Mouse (Mus musculus) small intestine, adult 2 months (tissue): Measurements from ENCODE around the gene Ms4a13. TPM values are rescaled to one million over a fixed set of nuclear protein-coding genes. Genes with fewer than 3 reads are reported as not detected.

Source experiments
- H3K27ac ChIP-seq: fragments of 200-500 bp; 2 replicates; pipeline ENCODE4 v1.5.1; 2012; ENCODE audit warnings: low read depth, low read length, control low read depth, inconsistent platforms; ENCODE audit not compliant: insufficient read depth
- H3K27me3 ChIP-seq: fragments of 200-500 bp; 2 replicates; pipeline ENCODE4 v1.6.1; 2012; ENCODE audit warnings: mild to moderate bottlenecking, moderate library complexity, low read length, inconsistent platforms; ENCODE audit not compliant: control insufficient read depth, insufficient read depth
- H3K36me3 ChIP-seq: fragments of 200-500 bp; 2 replicates; pipeline ENCODE4 v1.6.1; 2012; ENCODE audit warnings: mild to moderate bottlenecking, low read length, control low read depth, inconsistent platforms; ENCODE audit not compliant: control insufficient read depth, insufficient read depth
- H3K4me1 ChIP-seq: fragments of 200-500 bp; 2 replicates; pipeline ENCODE4 v1.6.1; 2012; ENCODE audit warnings: low read length, inconsistent platforms, mixed read lengths; ENCODE audit not compliant: control insufficient read depth, insufficient read depth, insufficient read length
- H3K4me3 ChIP-seq: fragments of 200-500 bp; 2 replicates; pipeline ENCODE4 v1.5.1; 2012; ENCODE audit warnings: low read depth, mild to moderate bottlenecking, control low read depth, inconsistent platforms, low read length, moderate library complexity
- CTCF ChIP-seq: fragments of 200-500 bp; IDR thresholded peaks from 2 replicates; pipeline ENCODE4 v1.5.1; 2012; ENCODE audit warnings: low read depth, mild to moderate bottlenecking, control low read depth, inconsistent platforms, low read length, moderate library complexity, mixed read lengths; ENCODE audit not compliant: insufficient replicate concordance, insufficient read length; ENCODE audit errors: extremely low read depth
- POLR2A ChIP-seq: fragments of 200-500 bp; IDR thresholded peaks from 2 replicates; pipeline ENCODE4 v1.6.1; 2012; ENCODE audit warnings: low read depth, mild to moderate bottlenecking, control low read depth, inconsistent platforms, low read length, moderate library complexity
- WGBS: fragments of 180-500 bp; shearing (Covaris S2); methylation state at CpG from one replicate; pipeline ENCODE4 v1.1.7; 2018; 5-methylcytosine and 5-hydroxymethylcytosine counted together
- polyA plus RNA-seq: library from polyadenylated mRNA; depleted of rRNA; stranded (reverse); fragments of >200 nt; gene quantifications from 2 replicates; pipeline ENCODE4 v1.2.3, GENCODE M21; 2012; rRNA removed

The Ms4a13 gene
- not detected in 2 replicates for polyA plus RNA-seq

DNA sequence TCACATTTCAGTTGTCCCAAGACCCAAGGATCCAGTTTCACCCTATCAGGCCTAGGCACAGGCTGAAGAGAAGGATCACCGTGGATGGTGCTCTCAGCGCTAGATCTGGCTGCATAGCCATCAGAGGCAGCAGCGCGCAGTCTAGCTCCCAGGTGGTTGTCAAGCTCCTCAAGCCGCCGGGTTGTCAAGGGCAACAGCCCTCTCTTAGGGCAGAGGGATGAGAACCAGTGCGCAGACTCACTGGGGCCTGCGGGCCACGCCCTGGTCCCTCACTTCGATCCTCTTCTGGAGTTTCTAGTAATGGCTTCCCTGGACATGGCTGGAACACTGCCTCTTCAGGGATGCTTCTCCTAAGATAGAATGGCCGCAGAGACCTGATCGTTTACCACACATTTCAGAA is at the start of gene Ms4a13:
TSS of gene Ms4a13 (minus strand) at position 192 of the 400 bp plus-strand sequence.
- Histone ChIP-seq H3K4me1 (no peaks in the 10 kb centered on the region), H3K27ac (no peak within 1 kb of the TSS), H3K36me3 (no peaks in the 10 kb centered on the region), H3K4me3 (no peak within 1 kb of the TSS), H3K27me3 (no peaks in the 10 kb centered on the region)
- TF ChIP-seq POLR2A (no peak), CTCF (no peak)
- WGBS, result 74% methylated on average over 12 of the region's 12 CpGs

DNA sequence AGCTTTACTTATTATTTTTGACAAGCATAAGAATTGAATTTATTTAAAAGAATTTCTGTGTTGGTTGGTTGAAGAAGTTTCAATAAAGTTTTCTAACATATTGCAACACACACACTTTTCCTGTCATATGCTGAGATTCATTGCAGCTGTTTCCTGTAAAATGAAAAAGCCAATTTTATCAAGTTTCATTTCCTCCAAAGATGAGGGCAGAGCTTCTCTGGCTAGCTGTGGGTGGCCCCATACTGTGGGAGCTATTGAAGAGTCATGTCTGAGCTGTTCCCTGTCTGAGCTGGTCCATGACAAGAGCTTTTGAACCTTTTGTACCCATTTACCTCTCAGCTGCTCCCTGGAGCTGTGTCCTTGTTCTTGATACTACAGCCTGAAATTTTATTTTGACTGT is 47.7 kb upstream of the Ms4a13 start:
- peak overlapping the region; percentile 62; the same call in 1 of the 2 replicates for H3K27ac ChIP-seq
- H3K27me3 ChIP-seq, result no peaks in the 10 kb centered on the region
- TF ChIP-seq CTCF (no peak), POLR2A (no peak)
- H3K4me1 ChIP-seq, result no peaks in the 10 kb centered on the region
- no peak overlapping the region for H3K4me3 ChIP-seq
- H3K36me3 ChIP-seq, result no peaks in the 10 kb centered on the region

DNA sequence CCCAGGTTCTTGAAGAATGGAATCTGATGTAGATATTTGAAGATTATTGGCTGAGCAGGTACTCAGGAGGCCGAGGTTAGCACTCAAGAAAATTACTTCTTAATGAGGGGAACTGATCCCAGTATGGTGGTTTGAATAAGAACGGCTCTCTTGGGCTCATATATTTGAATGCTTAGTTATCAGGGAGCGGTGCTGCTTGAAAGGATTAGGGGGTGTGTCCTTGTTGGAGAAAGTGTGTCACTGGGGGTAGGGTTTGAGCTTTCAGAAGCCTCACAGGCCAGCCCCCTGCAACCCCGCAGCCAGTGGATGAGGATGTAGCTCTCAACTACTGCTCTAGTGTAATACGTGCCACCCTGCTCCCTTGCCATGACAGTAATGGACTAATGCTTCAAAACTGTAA is 46.0 kb upstream of the Ms4a13 start:
- no peak for TF ChIP-seq CTCF
- no peak for TF ChIP-seq POLR2A
- Histone ChIP-seq H3K4me3 (no peak overlapping the region), H3K36me3 (no peaks in the 10 kb centered on the region), H3K27me3 (no peaks in the 10 kb centered on the region), H3K4me1 (no peaks in the 10 kb centered on the region), H3K27ac (no peak overlapping the region)
- 89% methylated on average over 5 of the region's 5 CpGs for WGBS

DNA sequence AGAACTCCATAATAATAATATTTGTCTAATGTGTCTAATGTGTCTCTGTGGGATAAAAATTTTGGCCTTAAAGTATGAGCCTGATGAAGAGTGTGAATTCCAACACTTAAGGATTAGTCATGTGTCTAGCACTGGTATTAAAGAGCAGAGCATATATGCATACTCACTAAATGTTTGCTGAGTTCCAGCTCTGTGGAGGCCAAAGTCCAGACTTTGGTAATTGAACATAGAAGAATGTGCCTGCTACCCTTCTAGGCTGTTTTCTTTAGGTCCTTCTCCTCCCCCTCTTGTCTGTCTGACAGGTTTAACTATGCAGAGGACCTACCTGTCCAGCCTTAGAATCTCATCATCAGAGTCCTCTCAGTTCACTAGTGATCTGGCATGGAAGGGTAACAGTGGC is 39.3 kb upstream of the Ms4a13 start:
- Histone ChIP-seq H3K27ac (peak overlapping the region; percentile 99), H3K4me3 (no peak overlapping the region), H3K36me3 (no peaks in the 10 kb centered on the region), H3K4me1 (peaks cover 17% of the 10 kb centered on the region; the same call in 1 of the 2 replicates), H3K27me3 (no peaks in the 10 kb centered on the region)
- TF ChIP-seq POLR2A, result no peak
- no peak for TF ChIP-seq CTCF

DNA sequence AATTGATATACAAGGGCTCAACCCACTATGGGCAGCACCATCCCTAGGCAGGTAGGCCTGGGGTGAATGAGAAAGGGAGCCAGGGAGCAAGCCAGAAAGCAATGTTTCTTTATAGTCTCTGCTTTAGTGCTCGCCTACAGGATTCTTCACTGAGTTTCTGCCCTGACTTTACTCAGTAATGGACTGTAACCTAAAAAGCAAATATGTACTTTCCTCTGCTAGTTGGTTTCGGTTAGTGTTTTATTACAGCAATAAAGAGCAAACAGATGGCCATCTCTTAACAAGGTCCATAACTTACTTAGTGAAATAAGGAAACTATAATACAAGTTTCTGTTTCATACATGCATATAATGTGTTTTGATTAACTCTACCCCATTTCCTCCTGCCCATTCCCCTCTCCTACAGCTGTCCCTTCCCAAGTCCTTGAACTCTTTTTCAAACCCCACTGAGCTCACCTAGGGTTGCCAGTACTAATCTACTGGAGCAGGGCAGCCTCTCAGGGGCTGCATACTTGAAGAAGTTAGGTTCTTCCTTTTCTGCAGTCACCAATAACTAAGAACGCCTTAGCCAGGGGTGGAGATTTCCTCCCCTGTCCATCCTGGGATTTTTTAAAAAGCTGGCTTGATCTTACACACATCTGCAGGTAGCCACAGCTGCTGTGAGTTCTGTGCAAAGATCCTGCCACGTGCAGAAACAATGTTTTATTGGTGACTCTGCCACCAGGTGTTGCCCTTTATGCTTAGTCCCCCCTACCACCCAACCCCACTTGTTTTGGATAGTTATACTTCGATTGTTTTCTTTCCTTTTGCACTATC is 38.6 kb upstream of the Ms4a13 start:
- H3K27ac ChIP-seq, result peak overlapping the region; percentile 99
- WGBS, result 23% methylated on average over 5 of the region's 5 CpGs

DNA sequence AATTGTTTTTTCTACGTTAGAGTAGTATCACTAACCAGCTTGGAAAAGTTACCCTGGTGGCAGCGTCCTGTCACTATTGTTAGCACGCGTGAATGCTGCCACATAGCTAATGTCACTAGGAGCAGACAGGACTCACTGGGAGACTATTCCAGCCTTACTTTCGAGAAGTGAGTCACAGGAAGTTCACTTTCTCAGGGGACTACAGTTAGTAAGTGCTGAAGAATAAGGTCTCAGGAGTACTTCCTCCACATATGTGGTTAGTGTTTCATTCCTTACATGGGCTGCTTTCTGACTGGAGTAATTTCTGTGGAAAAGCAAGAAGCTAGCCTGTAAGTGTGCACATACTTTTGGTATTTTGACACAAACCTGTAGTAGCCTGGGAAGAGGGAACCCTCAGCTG is 37.7 kb upstream of the Ms4a13 start:
- Histone ChIP-seq H3K27me3 (no peaks in the 10 kb centered on the region), H3K27ac (peak overlapping the region; percentile 97), H3K4me1 (peaks cover 20% of the 10 kb centered on the region; the same call in 1 of the 2 replicates), H3K36me3 (peaks cover 7% of the 10 kb centered on the region), H3K4me3 (no peak overlapping the region)
- 76% methylated on average over 5 of the region's 5 CpGs for WGBS
- TF ChIP-seq POLR2A (no peak), CTCF (no peak)

More for the DNA sequence above, 38.6 kb upstream of the Ms4a13 start:
- H3K36me3 ChIP-seq, result peaks cover 2% of the 10 kb centered on the region; the same call in 1 of the 2 replicates
- no peak for TF ChIP-seq POLR2A
- H3K4me1 ChIP-seq, result peaks cover 20% of the 10 kb centered on the region; the same call in 1 of the 2 replicates
- H3K27me3 ChIP-seq, result no peaks in the 10 kb centered on the region
- H3K4me3 ChIP-seq, result no peak overlapping the region

DNA sequence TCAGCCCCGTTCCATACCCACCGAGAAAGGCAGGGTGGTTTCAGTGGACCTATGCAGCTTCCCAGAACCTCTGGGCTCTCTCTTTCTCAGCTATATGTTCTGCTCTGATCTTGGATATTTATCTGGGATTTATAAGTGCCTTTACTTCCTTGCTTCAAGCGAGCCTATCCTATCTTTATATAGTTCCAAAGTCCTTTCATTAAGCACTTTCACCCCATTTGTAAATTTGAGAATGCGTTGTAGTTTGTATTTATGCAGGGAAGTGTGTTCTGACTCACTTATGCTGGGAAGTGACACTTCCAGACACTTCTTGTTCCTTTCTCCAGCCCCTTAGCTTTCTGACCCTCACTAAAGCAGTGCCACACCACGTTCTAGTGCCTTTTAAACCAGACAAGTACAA is 35.8 kb upstream of the Ms4a13 start, which contains the start of gene Ms4a12:
TSS of gene Ms4a12 (minus strand) at position 101 of the 400 bp plus-strand sequence.
- H3K27ac ChIP-seq, result peak within 1 kb of the TSS; percentile 99
- H3K4me3 ChIP-seq, result peak within 1 kb of the TSS; percentile 74
- no peaks in the 10 kb centered on the region for H3K27me3 ChIP-seq
- WGBS, result 29% methylated on average over 5 of the region's 5 CpGs
- peaks cover 18% of the 10 kb centered on the region for H3K36me3 ChIP-seq
- H3K4me1 ChIP-seq, result peaks cover 20% of the 10 kb centered on the region; the same call in 1 of the 2 replicates
- TF ChIP-seq POLR2A, result peak; percentile 47; the same call in 1 of the 2 replicates
- no peak for TF ChIP-seq CTCF
